Mouse (Mus musculus): ENCODE data around the gene Slc50a1.

Gene Slc50a1

DNA sequence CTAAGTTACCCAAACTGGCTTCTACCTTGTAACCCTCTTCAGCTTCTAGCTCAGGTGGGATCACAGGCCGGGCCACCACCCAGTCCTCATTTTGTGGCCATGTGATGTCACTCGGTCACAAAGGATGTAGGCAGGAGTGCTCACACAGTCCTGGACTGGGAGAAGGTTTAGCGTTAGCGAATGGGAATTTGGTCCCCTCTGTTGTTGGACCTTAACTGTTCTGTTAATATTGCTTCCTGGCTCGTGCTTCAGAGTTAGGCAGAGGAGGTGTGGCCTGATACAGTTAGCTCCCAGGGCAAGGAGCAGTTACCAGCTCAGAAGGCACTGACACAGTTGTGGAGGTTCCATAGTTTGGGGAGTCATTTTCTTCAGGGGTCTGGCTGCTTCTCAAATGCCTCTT lies 23.8 kb upstream of the Slc50a1 start:
- no peak for DNase-seq (ENCODE audit: low read depth)

DNA sequence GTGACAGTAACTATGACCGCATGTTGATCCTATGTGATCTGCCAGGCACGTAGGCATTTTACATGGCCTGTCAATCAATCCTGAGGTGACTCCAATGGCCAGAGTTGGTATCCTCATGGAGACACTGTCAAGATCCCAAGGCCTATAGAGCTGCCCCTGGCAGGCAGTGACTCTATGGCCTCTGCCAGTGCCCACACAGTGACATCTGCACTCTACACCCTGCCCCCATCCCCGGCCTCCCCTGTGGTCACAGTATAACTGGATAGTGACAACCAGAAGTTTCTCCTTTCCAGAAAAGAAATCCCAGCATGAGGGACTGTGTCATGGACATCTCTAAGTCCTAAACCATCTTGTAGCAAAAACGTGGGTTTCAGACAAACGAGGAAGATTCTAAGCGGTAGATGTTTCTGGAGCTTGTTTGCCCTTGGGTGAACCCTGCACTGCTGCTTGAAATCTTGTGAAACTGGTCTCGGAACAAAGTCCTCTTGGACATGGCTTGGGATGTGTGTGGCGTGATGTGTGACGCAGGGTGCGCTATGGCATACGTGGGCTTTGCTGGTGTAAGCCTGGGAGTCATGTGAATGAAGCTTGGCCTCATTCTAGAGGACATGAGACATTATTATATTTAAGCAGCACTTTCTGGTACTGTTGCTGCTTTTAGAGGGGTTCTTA lies 23.0 kb upstream of the Slc50a1 start:
- no peak for DNase-seq (ENCODE audit: low read depth)

DNA sequence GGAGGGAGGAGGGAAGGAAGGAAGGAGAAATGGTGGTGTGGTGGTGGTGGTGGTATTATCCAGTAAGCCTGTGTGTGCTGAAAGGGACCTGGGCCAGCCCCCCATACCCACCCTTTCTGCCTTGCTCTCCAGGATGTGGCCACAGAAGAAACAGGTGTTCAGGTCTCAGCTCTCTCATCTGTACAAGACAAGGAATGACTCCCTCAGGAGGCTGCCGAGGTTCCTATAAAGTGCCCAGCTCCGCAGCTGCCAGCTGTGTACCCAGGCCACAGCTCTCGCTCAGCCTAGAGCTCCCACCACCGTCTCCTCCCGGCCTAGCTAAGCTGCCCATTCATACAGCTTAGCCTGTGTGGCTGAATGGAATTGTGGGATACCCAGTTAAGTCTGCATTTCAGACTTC lies 21.9 kb upstream of the Slc50a1 start:
- DNase-seq (ENCODE audit: low read depth) = no peak

DNA sequence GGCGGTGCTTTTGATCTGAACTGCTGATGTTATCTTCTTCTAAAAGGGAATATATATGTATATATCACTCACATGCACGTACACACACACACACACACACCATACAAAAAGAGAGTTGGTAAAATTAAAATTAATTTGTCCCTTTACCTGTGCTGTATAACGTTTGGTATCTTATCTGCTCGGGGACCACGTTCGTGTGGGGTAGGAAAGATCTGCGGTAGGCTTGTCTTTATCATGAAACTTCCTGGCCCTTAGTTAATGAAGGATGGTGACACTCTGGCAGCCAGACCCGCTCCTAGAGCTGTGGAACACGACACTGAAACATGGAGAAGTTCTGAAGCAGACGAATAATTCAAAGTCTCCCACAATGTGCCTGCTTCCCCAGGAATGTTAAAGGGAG lies 21.5 kb upstream of the Slc50a1 start:
- DNase-seq (ENCODE audit: low read depth) = no peak

DNA sequence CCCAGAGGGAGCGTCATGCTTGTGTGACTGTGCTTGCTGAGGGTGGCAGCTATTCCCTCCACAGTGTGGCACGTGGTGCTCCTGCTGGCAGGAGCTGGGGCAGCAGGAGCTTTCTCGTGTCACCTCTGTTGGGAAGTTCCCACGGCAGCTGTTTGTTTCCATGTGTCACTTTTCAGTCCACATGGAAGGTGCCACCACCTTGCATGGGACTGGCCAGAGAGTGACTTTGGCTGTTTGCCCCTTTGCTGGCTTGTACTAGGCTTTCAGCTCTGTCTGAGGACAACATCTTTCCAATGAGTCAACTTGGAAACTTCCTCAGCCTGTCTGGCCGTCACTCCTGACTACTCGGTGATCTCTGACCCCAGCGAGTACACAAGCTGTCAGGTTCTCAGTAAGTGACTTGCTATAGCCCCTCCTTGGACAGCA lies 18.1 kb upstream of the Slc50a1 start:
- DNase-seq (ENCODE audit: low read depth) = no peak

DNA sequence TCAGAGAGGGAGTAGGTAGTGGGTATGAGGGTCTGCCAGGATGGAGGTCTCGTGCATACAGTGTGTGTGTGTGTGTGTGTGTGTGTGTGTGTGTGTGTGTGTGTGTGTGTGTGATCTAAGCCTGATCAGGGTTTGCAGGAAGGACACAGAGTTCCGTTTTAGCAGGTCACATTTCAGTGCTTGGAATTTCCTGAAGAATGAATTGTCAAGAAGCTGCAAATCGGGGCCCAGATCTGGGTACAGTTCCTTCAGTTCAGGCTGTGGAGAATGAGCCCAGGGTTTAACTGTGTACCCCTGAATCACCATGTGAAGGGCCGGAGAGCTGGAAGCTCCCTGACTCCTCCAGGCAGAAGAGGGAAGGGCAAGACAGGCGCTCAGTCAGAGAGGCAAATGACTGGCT lies 16.9 kb upstream of the Slc50a1 start:
- no peak for DNase-seq (ENCODE audit: low read depth)

DNA sequence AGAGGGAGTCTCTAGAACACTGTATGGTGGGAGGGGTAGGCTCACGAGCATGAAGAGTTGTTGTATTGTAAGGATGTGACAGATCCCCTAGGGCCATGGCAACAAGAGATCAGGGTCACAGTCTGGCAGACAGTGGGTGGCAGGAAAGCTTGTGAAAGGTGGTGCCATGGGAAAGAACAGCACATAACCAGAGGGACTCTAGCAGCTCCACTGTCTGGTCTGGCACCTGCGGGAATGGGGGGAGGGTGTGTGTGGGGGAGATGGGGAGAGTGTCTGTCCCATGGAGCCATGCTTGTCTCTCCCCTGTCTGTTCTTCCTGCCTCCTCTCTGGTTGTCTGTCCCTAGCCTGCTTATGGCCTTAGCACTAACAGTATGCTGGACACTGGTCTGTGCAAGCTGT lies 15.2 kb upstream of the Slc50a1 start:
- no peak for DNase-seq (ENCODE audit: low read depth)

DNA sequence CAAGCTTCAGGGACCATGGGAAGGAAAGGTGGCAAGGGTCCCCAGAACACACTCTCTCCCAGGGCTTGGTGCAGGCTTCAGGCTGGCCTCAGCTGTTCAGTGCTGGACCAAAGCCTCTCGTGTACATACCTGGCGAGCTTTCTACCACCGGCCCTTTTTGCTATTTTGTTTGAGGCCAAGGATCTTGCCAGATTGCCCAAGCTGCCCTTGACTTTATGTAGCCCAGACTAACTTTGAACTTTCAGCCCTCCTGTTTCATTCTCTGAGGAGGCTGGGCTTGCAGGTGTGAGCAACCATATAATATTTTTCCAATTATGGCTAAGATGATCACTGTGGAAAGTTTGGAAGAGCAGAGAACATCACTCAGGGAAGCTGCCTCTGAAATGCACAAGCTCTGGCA lies 13.9 kb upstream of the Slc50a1 start:
- DNase-seq (ENCODE audit: low read depth) = no peak

DNA sequence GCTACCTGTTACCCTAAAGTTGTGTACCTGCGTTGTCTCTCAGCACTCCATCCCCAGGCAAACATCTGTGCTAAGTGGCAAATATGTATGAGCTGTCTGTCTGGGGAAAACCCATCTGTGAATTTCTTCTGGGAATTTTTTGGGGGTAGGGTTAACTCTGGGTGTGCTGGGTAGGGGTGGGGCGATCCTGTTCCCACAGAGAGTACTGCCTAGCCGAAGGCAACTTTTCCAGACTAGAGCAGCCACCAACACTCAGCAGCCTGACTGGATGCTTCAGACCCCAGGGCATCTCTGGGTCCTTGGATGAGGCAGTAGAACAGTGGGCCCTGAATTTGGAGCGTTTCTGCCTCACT lies 11.9 kb upstream of the Slc50a1 start:
- DNase-seq (ENCODE audit: low read depth) = no peak

DNA sequence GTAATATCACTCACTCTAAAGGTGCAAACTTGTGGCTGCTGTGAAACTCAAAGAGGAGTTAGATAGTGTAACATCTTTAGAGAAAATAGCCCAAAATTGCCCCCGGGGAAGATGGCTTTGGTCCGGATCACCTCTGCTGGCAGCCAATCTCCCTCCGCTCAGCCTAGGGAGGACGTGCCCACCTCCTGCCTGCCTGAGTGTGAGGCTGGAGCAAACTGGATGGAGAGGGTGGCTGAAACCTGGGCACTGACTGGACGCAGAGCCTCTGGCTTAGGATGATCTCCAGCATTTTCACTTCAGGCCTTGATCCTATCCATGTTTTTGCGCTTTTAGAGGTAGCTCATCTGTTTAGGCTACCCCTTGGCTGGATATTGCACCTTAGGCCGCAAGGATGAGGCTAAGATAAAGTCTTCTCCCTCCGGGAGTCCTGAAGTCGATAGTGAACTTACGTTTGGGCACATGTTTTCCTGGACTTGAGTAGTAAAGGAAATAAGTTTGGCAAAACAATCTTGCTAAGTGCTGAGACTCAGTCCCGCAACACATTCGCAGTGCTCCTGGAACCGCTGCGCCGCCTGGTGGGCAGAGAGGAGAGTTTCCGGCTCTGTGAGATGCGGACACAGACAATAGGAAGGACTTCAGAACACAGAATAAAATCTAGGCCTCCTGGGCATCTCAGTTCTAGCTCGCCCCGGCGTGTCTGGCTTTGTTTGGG lies 11.4 kb upstream of the Slc50a1 start:
- DNase-seq (ENCODE audit: low read depth) = no peak

DNA sequence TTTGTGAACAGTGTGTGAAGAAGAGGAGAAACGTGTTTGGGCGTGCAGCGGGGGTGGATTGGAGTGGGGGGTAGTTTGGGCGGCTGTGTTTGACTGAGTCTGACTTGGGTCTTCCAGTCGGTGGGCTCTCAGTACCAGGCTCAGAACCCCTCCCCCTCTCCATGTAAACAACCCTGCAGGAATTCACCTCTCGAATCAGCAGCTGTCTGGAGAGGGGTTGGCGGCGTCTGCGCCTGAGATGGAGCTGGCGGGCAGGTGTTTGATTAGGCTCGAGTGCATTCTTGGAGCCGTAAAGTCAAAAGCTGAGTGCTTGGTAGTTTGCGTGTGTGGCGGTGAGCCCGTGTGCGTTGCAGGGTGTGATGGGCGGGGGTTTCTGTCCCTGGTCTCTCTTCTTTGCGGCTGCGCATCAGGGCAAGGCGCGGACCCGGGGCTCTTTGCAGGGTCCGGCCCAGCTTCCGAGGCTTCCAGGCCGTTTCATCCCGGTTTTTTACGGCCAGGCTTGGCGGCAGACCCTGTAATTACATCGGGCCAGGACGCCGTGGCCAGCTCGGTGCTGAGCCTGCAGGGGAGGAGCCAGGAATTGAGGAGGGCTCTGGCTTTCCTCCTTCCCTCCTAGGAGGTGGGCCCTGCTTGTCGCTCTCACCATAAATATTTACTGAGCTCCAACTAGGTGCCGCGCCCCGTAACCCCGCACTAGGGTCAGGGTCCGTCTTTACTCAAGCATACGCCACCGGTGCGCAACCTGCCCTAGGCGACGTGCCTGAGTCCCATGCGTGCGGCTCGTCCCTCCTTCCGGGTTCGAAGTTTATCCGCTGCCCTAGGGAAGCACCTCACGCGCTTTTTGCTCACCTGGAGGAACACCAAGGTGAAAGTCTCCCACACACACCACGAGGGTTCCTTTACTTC lies 10.5 kb upstream of the Slc50a1 start, which contains the start of gene Efna1:
Gene Efna1 (minus strand): TSS at position 537 of the 906 bp plus-strand sequence.
- DNase-seq (ENCODE audit: low read depth) = no peak

DNA sequence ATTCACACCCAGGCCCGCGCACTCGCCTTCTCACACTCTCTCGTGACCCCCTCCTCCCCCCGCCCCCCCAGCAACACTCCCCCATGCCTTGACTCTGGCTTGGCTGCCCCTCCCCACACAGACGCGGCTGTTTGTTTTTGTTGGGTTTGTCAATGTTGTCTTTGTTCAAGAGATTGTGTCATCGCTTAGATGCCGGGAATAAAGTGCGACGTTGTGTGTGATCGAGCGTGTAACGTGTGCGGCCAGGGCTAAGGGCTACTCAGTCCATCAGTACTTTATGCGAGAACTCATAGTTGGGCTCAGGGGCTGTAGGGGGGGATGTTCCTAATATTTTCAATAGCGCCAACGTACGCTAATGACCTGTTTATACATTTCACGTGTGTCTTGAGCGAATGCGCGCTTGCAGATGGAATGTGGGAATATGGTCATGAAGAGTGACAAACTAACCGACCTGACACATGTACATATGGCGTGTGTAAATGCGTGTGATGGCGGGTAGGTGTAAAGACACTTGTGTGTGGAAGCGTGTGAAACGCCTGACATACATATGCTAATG lies 9.8 kb upstream of the Slc50a1 start:
- no peak for DNase-seq (ENCODE audit: low read depth)

DNA sequence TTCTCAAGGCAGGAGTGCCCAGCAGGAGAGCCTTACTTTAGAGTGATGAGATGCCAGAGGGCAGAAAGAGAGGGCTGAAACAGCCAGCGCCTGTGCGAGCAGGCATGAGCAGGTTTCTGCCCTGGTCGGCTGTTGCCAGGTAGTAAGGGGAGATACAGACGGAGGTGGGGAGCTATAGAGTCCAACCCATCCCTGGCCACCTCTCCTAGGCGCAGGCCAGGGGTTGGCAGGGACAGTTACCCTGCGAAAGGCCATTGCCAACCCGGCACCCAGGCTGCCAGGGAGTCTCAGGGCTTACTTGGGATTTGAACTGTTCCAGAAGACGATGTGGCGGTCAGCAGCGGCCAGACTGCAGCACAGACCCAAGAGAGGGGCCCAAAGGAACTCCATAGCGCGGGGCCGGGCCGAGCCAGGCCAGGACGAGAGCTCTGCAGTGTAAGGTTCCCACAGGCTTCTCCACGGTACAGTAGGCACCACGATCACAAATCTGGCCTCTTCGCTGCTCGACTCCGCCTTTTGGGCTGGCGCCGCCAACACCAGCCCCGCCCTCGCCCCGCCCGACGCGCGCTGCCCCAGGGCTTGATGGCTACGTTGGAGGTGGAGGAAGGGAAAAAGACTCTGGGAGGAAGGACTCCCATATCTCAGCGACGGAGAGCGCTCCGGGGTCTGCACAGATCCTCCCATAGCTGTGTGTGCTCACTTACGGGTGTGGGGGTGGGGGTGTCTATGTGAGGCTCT lies 9.0 kb upstream of the Slc50a1 start:
- DNase-seq (ENCODE audit: low read depth) = no peak

DNA sequence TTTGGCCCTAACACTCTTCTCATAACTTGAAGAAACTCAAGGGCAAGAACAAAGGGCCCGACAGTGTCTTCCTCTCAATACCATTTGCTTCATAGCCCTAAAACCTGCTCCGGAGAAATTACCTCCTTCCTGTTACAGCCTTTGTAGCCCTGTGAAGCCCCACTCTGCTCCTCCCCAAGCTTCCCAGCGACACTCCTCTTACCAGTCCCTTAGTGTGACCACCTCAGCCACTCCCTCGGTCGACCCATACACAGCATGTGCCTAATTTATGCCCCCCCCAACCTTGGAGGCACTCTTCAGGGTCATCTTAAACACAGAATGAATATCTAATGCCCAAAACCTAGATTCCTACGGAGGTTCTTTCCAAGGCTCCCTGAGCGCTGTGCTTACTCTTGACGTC lies 8.3 kb upstream of the Slc50a1 start:
- no peak for DNase-seq (ENCODE audit: low read depth)

DNA sequence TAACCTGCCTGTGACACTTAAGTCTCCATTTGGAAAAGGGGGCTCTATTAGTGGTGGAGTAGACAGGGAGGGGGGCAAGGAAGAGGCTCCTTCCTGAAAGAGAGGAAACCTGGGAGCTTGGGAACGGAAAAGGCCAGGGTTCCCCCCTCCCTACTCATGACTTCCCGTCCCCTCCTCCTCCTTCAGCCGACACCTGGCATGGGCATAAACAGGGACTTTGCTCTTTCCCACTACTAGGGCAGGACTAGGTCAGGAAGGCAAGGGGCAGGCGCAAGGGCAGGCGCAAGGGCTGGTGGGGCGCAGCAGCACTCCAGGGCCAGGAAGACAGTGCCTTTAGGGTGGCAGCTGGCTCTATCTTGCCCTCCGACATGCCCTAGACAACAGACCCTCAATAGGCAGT lies 7.7 kb upstream of the Slc50a1 start:
- no peak for DNase-seq (ENCODE audit: low read depth)

DNA sequence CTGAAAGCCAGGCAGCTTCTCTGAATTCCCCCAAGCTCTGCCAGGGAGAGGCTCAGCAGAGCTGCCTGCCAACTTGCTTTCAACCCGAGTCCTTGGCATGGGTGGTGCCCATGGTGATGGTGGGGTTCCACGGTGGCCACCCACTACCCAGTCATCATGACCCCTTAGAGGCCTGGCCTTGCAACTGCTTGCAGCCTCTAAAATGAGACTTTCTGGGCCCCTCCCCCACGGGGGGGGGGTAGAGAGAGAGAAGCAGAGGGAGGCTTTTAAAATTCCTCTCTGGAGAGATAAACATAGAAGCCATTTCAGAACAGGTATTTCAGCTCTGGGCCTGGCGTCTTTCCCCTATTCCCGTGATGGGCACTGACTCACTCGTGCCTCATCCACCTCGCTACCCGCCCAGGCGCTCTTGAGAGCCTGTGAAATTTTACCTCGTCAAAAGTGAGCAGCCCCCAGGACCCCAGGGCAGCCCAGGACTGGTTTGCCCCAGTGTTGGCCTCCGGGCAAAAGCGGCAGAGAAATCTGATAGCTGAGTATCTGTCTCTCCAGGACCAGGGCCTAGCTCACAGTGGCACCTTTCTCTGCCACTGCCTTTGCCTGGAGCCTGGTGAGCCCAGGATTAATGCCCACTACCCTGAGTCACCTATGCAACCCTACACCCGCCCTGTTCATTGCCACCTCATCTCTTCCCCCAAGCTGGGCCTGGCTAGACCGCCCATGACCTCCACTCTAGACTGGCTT lies 7.1 kb upstream of the Slc50a1 start:
- no peak for DNase-seq (ENCODE audit: low read depth)

DNA sequence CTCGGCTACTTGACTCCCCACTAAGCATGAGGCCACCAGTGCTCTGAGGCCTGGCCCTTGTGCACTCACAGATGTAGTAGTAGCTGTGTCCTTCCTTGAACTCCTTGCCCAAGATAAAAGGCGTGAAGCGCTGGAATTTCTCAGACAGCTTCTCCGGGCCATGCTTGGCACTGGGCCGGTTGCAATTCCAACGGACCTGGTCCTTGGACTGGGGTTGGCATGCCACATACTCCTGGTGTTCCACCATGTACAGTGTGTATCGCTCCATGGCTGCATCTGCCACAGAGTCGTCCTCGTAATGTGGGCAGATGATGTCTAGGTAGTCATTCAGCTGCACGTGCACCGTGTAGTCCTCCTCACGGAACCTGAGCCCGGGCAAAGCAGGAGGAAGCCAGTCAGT lies 5.7 kb upstream of the Slc50a1 start:
- DNase-seq (ENCODE audit: low read depth) = no peak

DNA sequence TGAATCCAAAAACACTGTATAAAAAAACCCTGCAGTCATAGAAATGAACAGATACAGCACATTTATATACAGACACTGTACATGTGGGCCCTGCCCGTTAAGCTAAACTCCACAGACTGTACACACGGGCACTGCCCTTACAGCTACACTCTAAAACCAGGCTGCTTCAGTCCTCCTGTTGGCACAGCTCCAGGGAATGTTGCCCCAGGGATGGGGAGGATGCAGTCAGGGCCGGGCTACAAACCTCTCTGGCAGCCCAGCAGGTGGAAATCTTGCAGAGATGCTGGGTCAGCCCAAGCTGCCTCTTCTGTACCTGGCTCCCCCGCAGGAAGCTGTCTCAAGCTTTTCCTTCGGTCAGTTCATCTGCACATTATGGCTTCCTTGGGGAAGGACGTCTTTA lies 1.4 kb upstream of the Slc50a1 start:
- no peak for DNase-seq (ENCODE audit: low read depth)

DNA sequence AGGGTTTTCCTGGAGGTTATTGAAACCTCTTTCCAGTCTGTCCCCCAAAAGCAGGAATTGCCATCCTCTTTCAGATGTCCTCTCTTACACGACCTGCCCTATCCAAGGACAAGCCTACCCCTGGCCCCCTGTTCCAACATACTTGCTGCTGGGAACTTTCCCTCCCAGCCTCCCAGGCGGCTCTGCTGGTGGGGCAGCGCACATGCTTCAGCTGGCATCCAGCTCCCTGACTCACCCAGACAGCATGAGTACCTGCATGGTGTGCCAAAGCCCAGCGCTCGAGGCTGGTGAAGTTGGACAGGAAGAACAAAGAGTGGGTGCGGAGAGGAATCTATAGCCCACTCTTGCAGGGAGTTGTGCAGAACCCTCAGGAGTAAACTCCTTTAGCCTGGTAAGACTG lies 521 bp upstream of the Slc50a1 start:
- DNase-seq (ENCODE audit: low read depth) = peak; percentile 90

DNA sequence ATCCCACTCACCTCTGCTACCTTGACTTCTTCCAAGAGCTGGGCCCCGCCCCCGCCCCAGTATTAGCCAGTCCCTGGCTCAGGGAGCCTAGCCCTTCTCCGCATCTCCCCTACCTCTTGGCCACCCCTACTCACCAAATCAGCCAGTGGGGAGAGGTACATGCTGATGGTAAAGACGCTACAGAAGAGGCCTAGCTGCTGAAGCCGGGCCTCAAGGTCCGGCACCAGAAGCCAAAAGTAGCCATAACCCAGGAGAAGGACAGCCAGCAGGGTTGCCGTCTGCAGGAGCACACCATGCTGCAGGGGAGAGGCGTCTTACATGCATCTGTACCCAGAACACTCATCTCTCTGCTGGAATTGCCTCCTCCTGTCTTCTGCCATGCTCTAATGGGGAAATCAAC lies 1.5 kb downstream of the Slc50a1 start:
- DNase-seq (ENCODE audit: low read depth) = no peak

DNA sequence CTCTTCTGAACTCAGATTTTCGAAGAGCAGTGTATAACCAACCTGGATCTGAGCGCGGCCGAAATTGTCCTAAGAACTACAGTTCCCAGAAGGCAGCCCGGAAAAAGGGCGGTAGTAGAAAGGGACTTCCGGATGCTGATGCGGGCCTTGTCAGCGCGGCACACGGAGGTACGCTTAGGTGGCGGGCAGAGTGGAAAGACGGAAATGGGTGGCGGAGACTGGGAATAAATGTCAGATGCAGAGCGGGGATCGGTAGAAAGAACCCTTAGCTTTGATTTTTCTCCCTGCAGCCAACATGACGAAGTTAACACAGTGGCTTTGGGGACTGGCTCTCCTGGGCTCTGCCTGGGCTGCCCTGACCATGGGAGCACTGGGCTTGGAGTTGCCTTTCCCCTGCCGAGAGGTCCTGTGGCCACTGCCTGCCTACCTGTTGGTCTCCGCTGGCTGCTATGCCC lies 3.9 kb downstream of the Slc50a1 start:
- DNase-seq (ENCODE audit: low read depth) = no peak

Data from fibroblast of lung, adult 2 months (primary cell).